Mouse (Mus musculus) E14TG2a.4 (cell line): Measurements from ENCODE around the gene Vmn1r211.
A peak's percentile ranks its signal among the peaks of the same experiment; 100 is the strongest.
"Not testable (repeated sequence)": the region's sequence is repeated elsewhere in the genome, so short reads cannot be mapped to it uniquely, and the experiment has no call there.

ENCODE experiments used
- H3K27me3 ChIP-seq: 2 replicates; pipeline ENCODE4 v1.6.1; 2014; ENCODE audit warnings: low read length, control low read depth; ENCODE audit not compliant: insufficient read depth
- H3K36me3 ChIP-seq: 2 replicates; pipeline ENCODE4 v1.6.1; 2014; ENCODE audit warnings: low read length, control low read depth; ENCODE audit not compliant: insufficient read depth
- H3K4me1 ChIP-seq: replicated peaks from 2 replicates; pipeline ENCODE4 v1.6.1; 2014; ENCODE audit warnings: low read depth, low read length, control low read depth
- H3K4me3 ChIP-seq: replicated peaks from 2 replicates; pipeline ENCODE4 v1.5.1; 2014; ENCODE audit warnings: mild to moderate bottlenecking, low read length
- H3K9me3 ChIP-seq: 2 replicates; pipeline ENCODE4 v1.6.1; 2014; ENCODE audit warnings: low read length, control low read depth
- CTCF ChIP-seq: conservative IDR thresholded peaks from 2 replicates; pipeline ENCODE4 v1.5.1; 2014; ENCODE audit warnings: low read length
- NANOG ChIP-seq: IDR thresholded peaks from 2 replicates; pipeline ENCODE4 v1.6.1; 2014; ENCODE audit warnings: borderline replicate concordance, low read length, mixed read lengths
- POU5F1 ChIP-seq: IDR thresholded peaks from 2 replicates; pipeline ENCODE4 v1.6.1; 2014; ENCODE audit warnings: low read length, borderline replicate concordance

Gene Vmn1r211

GRCm38 (mm10) chr13:22857461-22857860 is at the start of gene Vmn1r211:
TSS of gene Vmn1r211 (minus strand) at chr13:22857561.
- TF ChIP-seq NANOG (no peak), POU5F1 (no peak), CTCF (no peak)
- Histone ChIP-seq H3K4me1 (0 out of 2 replicates have a peak, but pooled peaks cover 5% of the 10 kb centered on the region), H3K27me3 (no peaks in the 10 kb centered on the region), H3K36me3 (no peaks in the 10 kb centered on the region), H3K9me3 (no peaks in the 10 kb centered on the region), H3K4me3 (no peak within 1 kb of the TSS)

- no peak for TF ChIP-seq POU5F1
- TF ChIP-seq CTCF: no peak
- no peak for TF ChIP-seq NANOG
- no peaks in the 10 kb centered on the region for H3K27me3 ChIP-seq
- H3K4me3 ChIP-seq: no peak within 1 kb of the TSS
- no peaks in the 10 kb centered on the region for H3K36me3 ChIP-seq
- no peaks in the 10 kb centered on the region for H3K9me3 ChIP-seq
- H3K4me1 ChIP-seq: peaks cover 4% of the 10 kb centered on the region; the same call in 1 of the 2 replicates
Observed at GRCm38 (mm10) chr13:22884105-22884504, 26.7 kb upstream of the Vmn1r211 start, which contains the start of gene Vmn1r212. TSS of gene Vmn1r212 (minus strand) at chr13:22884205.

GRCm38 (mm10) chr13:22879257-22879656 is 21.9 kb upstream of the Vmn1r211 start:
- H3K36me3 ChIP-seq: no peaks in the 10 kb centered on the region
- peaks cover 4% of the 10 kb centered on the region; the same call in 1 of the 2 replicates for H3K4me1 ChIP-seq
- TF ChIP-seq CTCF (0 out of 2 replicates have a peak, but pooled peaks have one; percentile 22), NANOG (no peak)
- H3K27me3 ChIP-seq: no peaks in the 10 kb centered on the region
- no peak overlapping the region for H3K4me3 ChIP-seq
- peaks cover 12% of the 10 kb centered on the region for H3K9me3 ChIP-seq

GRCm38 (mm10) chr13:22854760-22855159 is 2.6 kb downstream of the Vmn1r211 start:
- Histone ChIP-seq H3K27me3 (no peaks in the 10 kb centered on the region), H3K9me3 (no peaks in the 10 kb centered on the region), H3K4me1 (0 out of 2 replicates have a peak, but pooled peaks cover 5% of the 10 kb centered on the region), H3K36me3 (no peaks in the 10 kb centered on the region), H3K4me3 (no peak overlapping the region)
- TF ChIP-seq CTCF: no peak
- TF ChIP-seq POU5F1: no peak
- TF ChIP-seq NANOG: no peak

- Histone ChIP-seq H3K27me3 (no peaks in the 10 kb centered on the region), H3K4me1 (peaks cover 21% of the 10 kb centered on the region), H3K9me3 (peaks cover 9% of the 10 kb centered on the region; the same call in 1 of the 2 replicates), H3K4me3 (no peak overlapping the region), H3K36me3 (no peaks in the 10 kb centered on the region)
- TF ChIP-seq POU5F1: no peak
- no peak for TF ChIP-seq CTCF
- TF ChIP-seq NANOG: no peak
Observed at GRCm38 (mm10) chr13:22846798-22847197, 10.6 kb downstream of the Vmn1r211 start.

GRCm38 (mm10) chr13:22844304-22844703 is 13.1 kb downstream of the Vmn1r211 start:
- not testable (repeated sequence) for H3K9me3 ChIP-seq, H3K27me3 ChIP-seq, H3K36me3 ChIP-seq, H3K4me3 ChIP-seq
- peak; percentile 71; the same call in 1 of the 2 replicates for TF ChIP-seq NANOG
- peaks cover 38% of the 10 kb centered on the region for H3K4me1 ChIP-seq

GRCm38 (mm10) chr13:22831248-22831647 is 26.1 kb downstream of the Vmn1r211 start, which contains the start of gene Vmn1r210:
TSS of gene Vmn1r210 (minus strand) at chr13:22831348.
- no peak within 1 kb of the TSS for H3K4me3 ChIP-seq
- H3K4me1 ChIP-seq: peaks cover 25% of the 10 kb centered on the region
- TF ChIP-seq CTCF: no peak
- TF ChIP-seq NANOG: no peak
- TF ChIP-seq POU5F1: no peak
- no peaks in the 10 kb centered on the region for H3K27me3 ChIP-seq
- H3K36me3 ChIP-seq: no peaks in the 10 kb centered on the region
- peaks cover 14% of the 10 kb centered on the region; the same call in 1 of the 2 replicates for H3K9me3 ChIP-seq

GRCm38 (mm10) chr13:22829395-22829794 is 28.0 kb downstream of the Vmn1r211 start:
- H3K9me3 ChIP-seq, H3K4me3 ChIP-seq, H3K36me3 ChIP-seq, H3K27me3 ChIP-seq: not testable (repeated sequence)
- peaks cover 25% of the 10 kb centered on the region for H3K4me1 ChIP-seq

GRCm38 (mm10) chr13:22821601-22822000 is 35.8 kb downstream of the Vmn1r211 start:
- H3K4me3 ChIP-seq, H3K27me3 ChIP-seq, H3K36me3 ChIP-seq, H3K4me1 ChIP-seq: not testable (repeated sequence)
- peaks cover 30% of the 10 kb centered on the region for H3K9me3 ChIP-seq

GRCm38 (mm10) chr13:22809582-22809981 is 47.8 kb downstream of the Vmn1r211 start, which contains the start of gene Vmn1r209:
TSS of gene Vmn1r209 (minus strand) at chr13:22809682.
- H3K9me3 ChIP-seq: peaks cover 35% of the 10 kb centered on the region
- H3K36me3 ChIP-seq, H3K4me1 ChIP-seq, H3K27me3 ChIP-seq, H3K4me3 ChIP-seq: not testable (repeated sequence)
